In genomic region chr15:71310230-71310629, GRCm38 (mm10) we compare ENCODE assay signal across 26 mouse cellular contexts.
A peak's percentile ranks its signal among the peaks of the same experiment; 100 is the strongest.
DNase-seq lines count a peak whose midpoint lies in the region; ATAC-seq and TF ChIP-seq lines count a peak whose summit lies in the region.
"Had no signal": no experiment of that assay in that cellular context is flagged by ENCODE, and none has a peak within 500 bp of the region (broad histone marks: within the 10 kb centered on the region; RNA-seq: fewer than 3 reads in every experiment).

No protein-coding gene starts in this region.

- no peak overlapping the region for H3K4me3 ChIP-seq in layer of hippocampus, adult 2 months
- H3K4me3 ChIP-seq: erythroblast, embryonic 14.5 days; hindbrain, embryonic 10.5 days; stomach, embryonic 15.5 days had no signal

- peak; percentile 10 to 56 for DNase-seq in adrenal gland, adult (ENCODE audit: inconsistent age in 2 of 2, low spot score in 1 of 2)
- no peak for DNase-seq in adrenal gland, adult 8-10 months
- peak in 1 of 2 experiments; percentile 10 for DNase-seq in layer of hippocampus, adult 2 months (ENCODE audit: low spot score in 2 of 2)
- no peak for DNase-seq in layer of hippocampus, postnatal 36 days
- DNase-seq in 3T3-L1 (ENCODE audit: low read depth, low spot score) (peak; percentile 18), ES-CJ7 (ENCODE audit: low read depth, low spot score) (peak; percentile 12)
- no peak for DNase-seq in thymus, postnatal 0 days (ENCODE audit: low spot score)
- DNase-seq: cerebellum, adult 18-20 months; gastrocnemius, postnatal 10 days; heart, postnatal 14 days; kidney, adult 18-20 months; kidney, postnatal 36 days; liver; lung, adult 2 months; lung, postnatal 10 days; midbrain, embryonic 14.5 days; right cerebral cortex, postnatal 25 days; thymus, adult 18-20 months; thymus, postnatal 36 days had no signal

- ATAC-seq in megakaryocyte-erythroid progenitor cell, adult 5-6 weeks (replicated peaks; ENCODE audit: low FRiP score, low TSS enrichment, poor library complexity, severe bottlenecking) = no peak
- ATAC-seq: hindbrain, embryonic 16.5 days had no signal

- no peak overlapping the region for H3K27ac ChIP-seq in layer of hippocampus, adult 2 months
- H3K27ac ChIP-seq: hindbrain, embryonic 10.5 days; liver, embryonic 14.5 days; macrophage; stomach, embryonic 15.5 days had no signal

- TF ChIP-seq CTCF in layer of hippocampus, adult 2 months (conservative IDR thresholded peaks at IDR 0.05) = peak; percentile 64

Comparison
In these comparisons a context has a peak if more than half of its experiments do, and no peak if none do; other contexts are left out.
1. DNase-seq: peak in adrenal gland, adult (2 of 2), 3T3-L1 (single experiment) and ES-CJ7 (single experiment); none in adrenal gland, adult 8-10 months (single experiment), layer of hippocampus, postnatal 36 days (0 of 2) and thymus, postnatal 0 days (single experiment).